Mouse (Mus musculus): ENCODE measurements at regions not wholly inside any gene's neighbourhood (a gene's known extent, or its start where the extent isn't known, plus 50 kb on each side); places are given as distances from the start of the nearest gene placed in this dataset.

- 73% methylated on average over 6 of the region's 6 CpGs for whole genome bisulfite sequencing (ENCODE audit: insufficient replicate concordance)
- Histone ChIP-seq H3K9ac (replicated peaks) (no peak overlapping the region), H3K4me2 (ENCODE audit: low read depth, low read length) (no peak overlapping the region), H3K36me3 (replicated peaks; ENCODE audit: insufficient read depth, low read length) (no peaks in the 10 kb centered on the region), H3K27me3 (ENCODE audit: insufficient read depth, low read length) (no peaks in the 10 kb centered on the region), H3K27ac (ENCODE audit: low read depth) (no peak overlapping the region), H3K9me3 (ENCODE audit: low read length) (no peaks in the 10 kb centered on the region), H3K4me1 (ENCODE audit: insufficient read depth) (no peaks in the 10 kb centered on the region), H3K4me3 (ENCODE audit: low read depth, low read length) (no peak overlapping the region)
- TF ChIP-seq EP300 (IDR thresholded peaks at IDR 0.05; ENCODE audit: low read depth): no peak
- no peak for TF ChIP-seq CTCF (IDR thresholded peaks at IDR 0.05; ENCODE audit: low read depth)
- no peak for ATAC-seq
- no peak for DNase-seq
Observed at GRCm38 (mm10) chr7:88185120-88185796, 92.6 kb upstream of the Ctsc start.

- TF ChIP-seq EP300 (IDR thresholded peaks at IDR 0.05; ENCODE audit: low read depth) (no peak), CTCF (IDR thresholded peaks at IDR 0.05; ENCODE audit: low read depth) (no peak)
- Histone ChIP-seq H3K4me1 (ENCODE audit: insufficient read depth) (no peaks in the 10 kb centered on the region), H3K4me3 (ENCODE audit: low read depth, low read length) (no peak overlapping the region)
Observed at GRCm38 (mm10) chr7:88187555-88187954, 90.3 kb upstream of the Ctsc start.

GRCm38 (mm10) chr7:88192771-88193170 lies 85.1 kb upstream of the Ctsc start:
- TF ChIP-seq CTCF (IDR thresholded peaks at IDR 0.05; ENCODE audit: low read depth) (no peak), EP300 (IDR thresholded peaks at IDR 0.05; ENCODE audit: low read depth) (no peak)
- H3K27me3 ChIP-seq (ENCODE audit: insufficient read depth, low read length): no peaks in the 10 kb centered on the region
- WGBS (ENCODE audit: insufficient replicate concordance): 68% methylated on average over 2 of the region's 2 CpGs
- H3K36me3 ChIP-seq (replicated peaks; ENCODE audit: insufficient read depth, low read length): no peaks in the 10 kb centered on the region
- no peaks in the 10 kb centered on the region for H3K4me1 ChIP-seq (ENCODE audit: insufficient read depth)
- H3K27ac ChIP-seq (ENCODE audit: low read depth): no peak overlapping the region
- no peak overlapping the region for H3K4me2 ChIP-seq (ENCODE audit: low read depth, low read length)
- H3K4me3 ChIP-seq (ENCODE audit: low read depth, low read length): no peak overlapping the region
- ATAC-seq (peak; percentile 47), DNase-seq (no peak)
- H3K9ac ChIP-seq (replicated peaks): no peak overlapping the region
- H3K9me3 ChIP-seq (ENCODE audit: low read length): no peaks in the 10 kb centered on the region

More at GRCm38 (mm10) chr7:88187555-88187954, 90.3 kb upstream of the Ctsc start:
- Histone ChIP-seq H3K27me3 (ENCODE audit: insufficient read depth, low read length) (no peaks in the 10 kb centered on the region), H3K9me3 (ENCODE audit: low read length) (no peaks in the 10 kb centered on the region), H3K4me2 (ENCODE audit: low read depth, low read length) (no peak overlapping the region), H3K9ac (replicated peaks) (no peak overlapping the region), H3K36me3 (replicated peaks; ENCODE audit: insufficient read depth, low read length) (no peaks in the 10 kb centered on the region), H3K27ac (ENCODE audit: low read depth) (no peak overlapping the region)
- ATAC-seq: no peak
- no peak for DNase-seq
- whole genome bisulfite sequencing (ENCODE audit: insufficient replicate concordance): 70% methylated on average over 2 of the region's 2 CpGs

GRCm38 (mm10) chr7:88199043-88199442 lies 78.8 kb upstream of the Ctsc start:
- Histone ChIP-seq H3K9ac (replicated peaks) (no peak overlapping the region), H3K4me3 (ENCODE audit: low read depth, low read length) (no peak overlapping the region), H3K27me3 (ENCODE audit: insufficient read depth, low read length) (no peaks in the 10 kb centered on the region), H3K36me3 (replicated peaks; ENCODE audit: insufficient read depth, low read length) (no peaks in the 10 kb centered on the region), H3K27ac (ENCODE audit: low read depth) (no peak overlapping the region), H3K9me3 (ENCODE audit: low read length) (no peaks in the 10 kb centered on the region), H3K4me2 (ENCODE audit: low read depth, low read length) (no peak overlapping the region), H3K4me1 (ENCODE audit: insufficient read depth) (no peaks in the 10 kb centered on the region)
- TF ChIP-seq EP300 (IDR thresholded peaks at IDR 0.05; ENCODE audit: low read depth) (no peak), CTCF (IDR thresholded peaks at IDR 0.05; ENCODE audit: low read depth) (no peak)
- WGBS (ENCODE audit: insufficient replicate concordance): 55% methylated on average over 4 of the region's 4 CpGs
- no peak for ATAC-seq
- no peak for DNase-seq

- Histone ChIP-seq H3K4me3 (ENCODE audit: low read depth, low read length) (no peak overlapping the region), H3K4me1 (ENCODE audit: insufficient read depth) (no peaks in the 10 kb centered on the region), H3K9ac (replicated peaks) (no peak overlapping the region), H3K9me3 (ENCODE audit: low read length) (no peaks in the 10 kb centered on the region), H3K27ac (ENCODE audit: low read depth) (no peak overlapping the region), H3K36me3 (replicated peaks; ENCODE audit: insufficient read depth, low read length) (no peaks in the 10 kb centered on the region), H3K27me3 (ENCODE audit: insufficient read depth, low read length) (no peaks in the 10 kb centered on the region), H3K4me2 (ENCODE audit: low read depth, low read length) (no peak overlapping the region)
- ATAC-seq (no peak), DNase-seq (no peak)
- TF ChIP-seq CTCF (IDR thresholded peaks at IDR 0.05; ENCODE audit: low read depth) (no peak), EP300 (IDR thresholded peaks at IDR 0.05; ENCODE audit: low read depth) (no peak)
- WGBS (ENCODE audit: insufficient replicate concordance): 67% methylated on average over 5 of the region's 5 CpGs
Observed at GRCm38 (mm10) chr7:88199929-88200538, 77.9 kb upstream of the Ctsc start.

GRCm38 (mm10) chr7:88201658-88202364 lies 76.1 kb upstream of the Ctsc start:
- no peaks in the 10 kb centered on the region for H3K36me3 ChIP-seq (replicated peaks; ENCODE audit: insufficient read depth, low read length)
- no peaks in the 10 kb centered on the region; the same call in 1 of the 2 replicates for H3K4me1 ChIP-seq (ENCODE audit: insufficient read depth)
- TF ChIP-seq CTCF (IDR thresholded peaks at IDR 0.05; ENCODE audit: low read depth) (no peak), EP300 (IDR thresholded peaks at IDR 0.05; ENCODE audit: low read depth) (no peak)
- WGBS (ENCODE audit: insufficient replicate concordance): 68% methylated on average over 3 of the region's 3 CpGs
- no peak overlapping the region for H3K4me3 ChIP-seq (ENCODE audit: low read depth, low read length)
- H3K4me2 ChIP-seq (ENCODE audit: low read depth, low read length): no peak overlapping the region
- no peaks in the 10 kb centered on the region for H3K9me3 ChIP-seq (ENCODE audit: low read length)
- no peak for DNase-seq
- H3K27ac ChIP-seq (ENCODE audit: low read depth): no peak overlapping the region
- H3K27me3 ChIP-seq (ENCODE audit: insufficient read depth, low read length): no peaks in the 10 kb centered on the region
- H3K9ac ChIP-seq (replicated peaks): no peak overlapping the region
- 0 out of 2 replicates have a peak, but pooled peaks have one; percentile 38 for ATAC-seq
